Mouse (Mus musculus) heart, adult 8-10 months (tissue): Measurements from ENCODE around the gene Jdp2. TPM values are rescaled to one million over a fixed set of nuclear protein-coding genes. Genes with fewer than 3 reads are reported as not detected.

Experiments
- DNase-seq: peaks from one replicate; pipeline ENCODE4 v3.0.0; 2022; ENCODE audit warnings: low spot score
- total RNA-seq, 4 experiments: library from RNA; stranded (reverse); gene quantifications; 2 replicates each; pipeline ENCODE4 v1.2.4; 2022

Jdp2 gene
- total RNA-seq = 1 to 10 TPM; 6.5 to 9.2 (median 7.9) TPM

DNA sequence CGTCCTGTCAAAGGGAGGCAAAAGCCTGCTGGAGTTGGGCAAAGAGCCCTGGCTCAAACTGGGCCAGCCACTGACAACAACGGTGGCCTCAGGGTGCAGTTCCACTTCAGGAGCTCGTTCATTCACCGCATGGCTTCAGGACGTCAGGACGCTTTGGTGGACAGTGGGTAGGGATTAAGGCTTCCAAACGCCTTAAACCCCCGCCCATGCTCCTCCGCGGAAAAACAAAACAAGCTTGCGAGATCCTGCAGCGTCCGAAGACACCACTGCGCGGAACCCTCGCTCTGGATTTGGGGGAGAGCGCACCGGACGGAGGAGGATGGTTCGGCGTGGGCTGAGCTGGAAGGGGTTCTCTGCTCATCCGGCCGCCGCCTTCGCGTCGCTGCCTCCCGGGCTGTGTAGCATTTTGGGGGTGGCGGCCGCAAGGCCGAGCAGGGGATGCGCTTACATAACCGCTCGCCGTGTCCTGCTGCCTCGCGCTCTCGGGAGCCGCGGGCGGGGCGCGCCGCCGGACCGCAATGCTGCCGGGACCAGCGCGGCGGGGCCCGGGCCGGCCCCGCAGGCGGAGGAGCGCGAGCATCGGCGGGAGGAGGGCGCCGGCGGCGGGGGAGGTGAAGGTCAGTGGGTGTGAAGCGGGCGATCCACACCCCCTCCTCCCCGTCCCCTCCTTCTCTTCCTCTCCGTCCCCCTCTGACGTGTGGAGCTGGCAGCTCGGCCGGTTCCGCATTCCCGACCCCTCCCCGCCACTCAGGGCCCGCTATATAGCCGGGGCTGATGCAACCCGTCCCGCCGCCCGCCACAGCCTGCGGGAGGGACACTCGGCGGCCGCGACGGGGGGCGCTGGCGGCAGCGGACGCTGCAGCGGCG, at the start of gene Jdp2:
TSS of gene Jdp2 (plus strand) at position 417 of the 867 bp plus-strand sequence.
- DNase-seq = peak; percentile 94

DNA sequence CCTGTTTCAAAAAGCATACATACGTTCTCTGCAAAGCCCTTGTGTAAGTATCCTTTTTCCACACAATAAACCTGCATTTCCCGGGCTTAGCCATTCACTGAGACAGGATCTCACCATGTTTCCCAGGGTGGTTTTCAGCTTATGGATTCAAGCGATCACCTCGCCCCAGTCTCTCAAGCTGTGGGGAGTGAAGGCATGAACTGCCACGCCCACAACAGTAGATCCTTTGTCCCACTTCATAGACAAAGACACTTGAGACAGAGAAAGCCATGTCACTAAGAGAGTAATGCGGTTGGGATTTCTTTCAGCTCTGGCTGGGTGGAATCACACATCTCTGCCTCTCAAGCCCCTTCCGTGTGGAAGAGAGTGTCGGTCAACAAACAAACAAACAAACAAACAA, 49.2 kb upstream of the Jdp2 start:
- DNase-seq = no peak

DNA sequence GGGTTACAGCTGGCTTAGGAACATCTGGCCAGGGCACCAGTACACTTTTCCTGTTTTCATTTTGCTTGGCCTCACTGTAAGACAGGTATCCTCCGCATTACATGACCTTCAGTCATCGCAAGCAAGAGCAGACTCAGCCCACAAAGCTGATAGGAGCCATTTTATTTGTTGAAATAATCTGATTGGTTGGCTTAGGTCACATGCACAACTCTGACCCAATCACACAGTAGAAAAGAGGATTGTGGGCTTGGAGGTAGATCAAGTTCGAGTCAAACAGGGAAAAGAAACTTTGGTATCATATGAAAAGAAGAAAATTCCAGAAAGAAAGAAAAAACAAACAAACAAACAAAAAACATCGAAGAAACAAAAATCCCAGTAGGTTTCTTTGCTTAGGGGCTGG, 48.4 kb upstream of the Jdp2 start:
- no peak for DNase-seq

DNA sequence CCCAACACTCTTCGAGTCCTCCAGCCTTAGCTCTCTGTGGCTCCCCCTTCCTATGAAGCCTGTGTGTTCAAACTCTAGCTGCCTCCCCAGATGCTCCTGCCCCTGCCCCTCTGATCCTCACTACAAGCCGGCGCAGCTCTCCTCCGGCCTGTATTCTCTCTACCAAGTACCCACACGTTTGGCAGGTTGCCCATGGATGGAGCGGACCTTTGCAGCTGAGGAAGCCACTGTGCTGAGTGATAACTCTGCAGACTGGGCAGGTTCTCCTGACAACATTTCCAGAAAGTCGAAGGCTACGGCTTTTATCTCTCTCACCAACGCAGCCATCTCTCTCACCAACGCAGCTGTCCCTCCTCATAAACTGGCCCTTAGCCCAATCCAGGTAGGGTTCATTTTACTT, 39.5 kb upstream of the Jdp2 start:
- DNase-seq = no peak

DNA sequence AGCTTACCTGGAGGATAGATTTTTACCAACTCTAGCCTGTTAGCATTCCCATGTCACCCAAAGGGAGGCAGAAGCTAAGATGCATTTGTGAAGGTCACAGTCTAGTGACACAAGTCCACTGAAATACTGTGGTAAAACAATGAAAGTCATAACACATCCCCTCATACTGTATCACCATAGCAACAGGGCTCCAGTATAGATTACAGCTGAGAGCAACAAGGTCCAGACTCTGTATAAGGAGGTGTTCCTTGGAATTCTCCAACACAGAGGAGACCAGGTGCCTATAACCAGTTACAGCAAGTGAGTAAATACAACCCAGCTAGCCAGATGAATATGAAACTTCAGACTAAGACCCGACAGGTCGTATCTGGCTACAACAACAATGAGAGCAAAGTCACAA, 33.4 kb upstream of the Jdp2 start:
- DNase-seq = no peak

DNA sequence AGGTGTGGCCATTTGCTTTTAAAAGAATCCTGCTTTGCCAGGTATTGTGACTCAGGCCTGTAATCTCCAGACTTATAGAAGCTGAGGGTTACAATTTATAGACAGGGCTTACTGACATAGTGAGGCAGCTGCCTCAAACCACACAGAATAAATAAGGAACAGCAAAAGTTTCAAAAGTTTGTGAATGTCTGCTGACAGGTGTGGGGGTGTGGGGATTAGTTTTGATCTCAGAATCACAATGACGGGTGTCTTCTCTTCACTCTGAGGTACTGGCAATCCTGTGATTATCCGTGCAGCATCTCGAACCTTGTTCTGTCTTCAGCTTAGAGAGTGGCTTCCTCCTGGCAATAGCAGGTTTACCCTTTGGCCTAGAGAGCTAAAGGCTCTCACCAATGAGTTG, 30.5 kb upstream of the Jdp2 start:
- DNase-seq = no peak

DNA sequence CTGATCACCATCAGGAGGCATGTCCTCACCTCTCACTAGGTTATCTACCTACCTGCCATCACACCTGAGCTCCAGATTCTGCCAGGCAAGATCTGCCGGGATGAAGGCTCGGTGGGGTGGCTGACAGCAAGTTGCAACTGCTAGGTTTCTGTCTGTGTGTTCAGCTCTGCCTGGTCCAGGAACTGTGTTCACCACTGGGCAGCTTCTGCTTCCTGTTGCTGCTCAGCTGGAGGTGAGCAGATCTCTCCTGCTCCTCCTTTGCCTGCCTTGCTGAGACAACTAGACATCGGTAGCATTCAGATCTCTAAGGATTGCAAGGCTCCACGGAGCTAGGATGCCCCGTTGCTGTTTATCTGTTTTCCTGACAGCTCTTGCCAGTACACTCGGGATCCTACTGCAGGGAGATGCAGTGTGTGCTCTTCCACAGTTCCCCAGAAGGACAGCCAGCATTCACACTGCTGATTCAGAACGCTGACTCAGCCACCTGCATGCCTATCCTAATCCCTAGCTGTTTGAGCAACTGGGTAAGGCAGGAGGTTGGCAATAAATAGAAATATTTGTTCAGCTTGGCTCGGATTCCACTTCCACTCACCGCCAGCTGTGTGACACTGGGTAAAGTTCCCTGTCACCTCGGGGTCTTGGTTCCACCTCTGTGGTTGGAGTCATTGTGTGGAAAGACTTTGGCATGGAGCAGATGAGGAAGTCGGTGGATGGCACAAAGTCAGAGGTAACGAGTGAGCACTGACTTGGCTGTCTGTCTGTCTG, 29.3 kb upstream of the Jdp2 start:
- DNase-seq = no peak

DNA sequence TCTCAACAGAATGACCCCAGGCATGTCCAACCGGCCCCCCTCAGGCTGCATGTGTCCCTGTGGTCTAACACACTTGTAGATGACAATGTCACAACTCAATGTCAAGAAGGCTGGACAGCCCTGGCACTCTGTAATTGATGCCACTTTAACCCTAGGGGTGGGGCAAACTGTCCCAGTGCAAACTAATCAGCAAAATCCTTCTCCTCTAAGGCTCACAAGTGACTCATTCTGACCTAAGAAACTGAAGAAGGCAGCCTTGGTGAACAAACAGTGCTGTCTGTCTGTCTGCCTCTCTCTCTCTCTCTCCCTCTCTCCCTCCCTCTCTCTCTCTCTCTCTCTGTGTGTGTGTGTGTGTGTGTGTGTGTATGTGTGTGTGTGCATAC, 28.7 kb upstream of the Jdp2 start:
- no peak for DNase-seq

DNA sequence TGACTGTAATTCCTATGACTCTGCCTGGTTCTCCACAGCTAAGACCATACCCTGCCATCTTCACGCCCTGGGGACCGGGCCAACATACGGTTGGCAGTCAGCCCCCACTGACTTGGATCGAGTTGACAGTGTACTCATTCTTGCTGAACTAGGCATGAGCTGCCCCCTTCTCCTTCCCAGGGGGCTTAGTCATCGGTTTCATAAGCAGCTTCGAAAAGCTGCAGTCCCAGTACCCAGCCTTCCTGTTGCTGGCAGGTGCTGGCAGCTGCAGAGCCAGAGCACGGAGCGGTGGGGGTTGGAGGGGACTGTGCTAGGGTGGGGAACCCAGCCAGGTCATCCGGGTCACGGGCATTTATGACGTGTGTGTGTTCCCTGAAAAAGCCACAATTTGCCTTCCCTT, 27.5 kb upstream of the Jdp2 start:
- peak; percentile 28 for DNase-seq

DNA sequence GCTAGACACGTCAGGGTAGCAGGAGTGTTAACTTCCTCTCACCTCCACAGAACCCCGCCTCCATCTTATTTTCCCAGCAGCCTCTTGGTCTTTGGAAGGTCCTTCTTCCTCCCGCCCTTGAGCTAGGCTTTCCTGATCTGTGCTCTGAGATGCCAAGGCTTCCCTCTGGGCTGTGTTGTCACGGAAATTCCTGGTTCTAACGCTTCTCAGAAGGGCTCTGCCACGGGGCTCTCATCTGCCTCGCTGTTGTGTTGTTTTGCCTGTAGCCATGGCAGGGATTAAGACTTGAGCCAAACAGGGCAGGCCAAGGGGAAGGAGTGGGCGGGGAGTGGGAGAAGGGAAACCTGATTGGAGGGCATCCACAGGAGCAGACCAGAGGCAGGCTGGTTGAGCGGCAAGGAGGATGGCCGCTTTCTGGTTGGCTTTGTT, 26.8 kb upstream of the Jdp2 start:
- peak; percentile 80 for DNase-seq

DNA sequence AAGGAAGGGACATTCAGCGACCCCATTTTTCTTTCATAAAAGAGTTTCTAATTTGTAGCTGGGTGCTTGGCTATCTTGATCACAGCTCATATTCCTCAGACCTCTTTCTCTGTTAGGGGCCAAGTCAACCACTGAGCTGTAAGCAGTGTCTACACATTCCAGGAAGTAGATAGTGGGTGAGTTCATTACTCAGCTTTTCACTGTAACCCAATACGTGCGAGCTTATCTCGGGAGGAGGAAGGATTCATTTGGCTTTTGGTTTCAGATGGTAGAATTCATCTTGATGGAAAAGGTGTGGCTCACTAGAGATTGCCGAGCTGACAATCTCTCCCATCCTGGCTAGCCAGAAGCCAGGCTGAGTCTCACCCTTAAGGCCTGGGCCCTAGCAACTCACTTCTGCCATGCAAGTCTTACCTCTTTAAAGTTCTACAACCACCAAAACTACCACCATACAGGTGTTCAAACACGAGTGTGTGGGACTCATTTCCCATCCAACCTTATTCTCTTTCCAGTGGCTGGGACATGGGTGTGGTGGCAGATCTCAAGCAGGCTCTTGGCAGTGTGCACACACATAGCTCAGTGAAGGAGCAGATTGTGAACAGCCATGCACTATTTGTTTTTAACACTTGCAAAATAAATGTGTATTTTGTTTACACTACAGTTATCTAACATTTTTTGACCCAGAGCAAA, 23.9 kb upstream of the Jdp2 start:
- no peak for DNase-seq

DNA sequence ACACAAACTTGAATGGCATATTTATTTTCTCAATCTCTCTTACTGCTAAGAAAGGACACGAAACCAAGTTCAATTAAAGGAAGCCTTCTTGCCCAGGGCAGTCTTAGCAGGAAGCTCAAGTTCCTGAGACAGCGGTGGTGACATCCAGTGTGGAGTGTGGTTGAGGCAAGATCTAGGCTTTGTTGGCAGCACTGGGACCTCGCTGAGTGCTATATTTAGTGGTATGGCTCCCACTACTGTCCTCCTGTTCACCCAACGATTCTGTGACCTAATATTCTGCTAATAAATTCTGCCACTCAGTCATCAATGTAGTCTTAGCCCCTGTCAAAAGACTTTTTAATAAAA, 23.4 kb upstream of the Jdp2 start:
- DNase-seq = no peak

DNA sequence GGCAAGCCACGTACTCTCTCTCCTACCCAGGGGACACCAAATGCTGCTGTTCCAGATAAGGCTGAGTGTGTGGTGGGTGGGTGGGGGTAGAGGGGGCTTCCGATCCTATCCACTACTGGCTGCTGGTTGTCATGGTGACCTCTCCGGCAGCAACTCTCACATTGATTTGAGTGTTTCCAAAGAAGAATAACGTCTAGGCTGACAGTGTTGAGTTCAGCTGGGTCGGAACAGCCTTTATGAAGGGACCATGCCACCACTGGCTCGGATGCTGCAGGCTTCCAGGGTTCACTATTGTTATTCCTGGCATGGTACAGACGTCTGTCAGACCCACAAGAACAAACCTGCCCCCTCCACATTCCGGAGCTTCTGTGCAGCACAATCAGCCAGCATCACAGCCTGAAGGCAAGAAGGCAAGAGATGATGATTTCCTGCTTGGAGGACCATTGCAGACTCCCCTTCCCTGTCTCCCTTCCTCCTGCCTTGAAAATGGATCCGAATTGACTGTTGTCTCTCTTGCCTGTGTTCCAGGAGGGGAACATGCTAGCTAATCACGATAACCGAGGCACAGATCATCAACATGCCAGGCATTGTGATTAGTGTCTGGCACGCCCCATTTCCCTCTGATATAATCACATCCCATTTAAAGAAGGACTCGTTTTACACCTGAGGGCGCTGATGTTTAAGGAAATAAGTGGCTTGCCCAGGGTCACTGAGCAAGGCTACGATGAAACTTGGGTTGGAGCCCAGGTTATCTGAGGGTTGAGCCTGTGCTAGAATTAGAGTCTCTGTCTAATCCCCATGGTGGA, 17.4 kb upstream of the Jdp2 start:
- DNase-seq = no peak

DNA sequence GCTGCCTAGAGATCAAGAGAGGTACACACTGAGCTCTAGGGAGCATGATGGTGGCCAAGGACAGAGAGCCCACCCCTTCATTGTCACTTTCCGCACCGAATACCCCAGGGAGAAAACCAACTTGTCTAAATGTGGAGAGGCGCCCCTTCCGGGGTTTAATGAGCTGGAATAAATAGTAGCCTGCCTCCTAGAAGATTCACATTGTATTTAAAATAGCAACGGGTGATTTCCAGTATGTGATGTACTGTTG, 16.8 kb upstream of the Jdp2 start:
- DNase-seq = no peak

DNA sequence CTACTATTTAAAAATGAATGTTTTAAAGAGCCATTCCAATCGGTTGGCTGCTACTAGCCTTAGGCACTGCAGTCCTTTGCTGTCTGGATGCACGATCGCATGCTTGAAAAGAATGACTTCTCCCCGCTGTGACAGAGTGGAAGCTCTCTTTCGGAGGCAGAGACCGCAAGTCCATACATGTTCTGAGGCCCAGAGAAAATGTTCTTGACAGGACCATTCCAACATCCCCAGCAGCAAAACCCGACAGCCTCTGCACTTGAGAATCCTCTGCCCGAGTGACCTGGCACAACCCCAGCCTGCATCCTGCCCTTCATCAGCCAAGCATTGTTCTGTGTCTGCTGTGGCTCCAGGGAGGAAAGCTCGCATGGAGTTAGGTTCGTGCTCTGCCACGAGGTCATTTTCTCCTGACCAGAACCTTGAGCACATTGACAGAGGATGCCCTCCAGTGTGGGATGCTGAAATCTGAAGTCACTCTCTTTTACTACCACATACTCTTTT, 13.0 kb upstream of the Jdp2 start:
- no peak for DNase-seq

DNA sequence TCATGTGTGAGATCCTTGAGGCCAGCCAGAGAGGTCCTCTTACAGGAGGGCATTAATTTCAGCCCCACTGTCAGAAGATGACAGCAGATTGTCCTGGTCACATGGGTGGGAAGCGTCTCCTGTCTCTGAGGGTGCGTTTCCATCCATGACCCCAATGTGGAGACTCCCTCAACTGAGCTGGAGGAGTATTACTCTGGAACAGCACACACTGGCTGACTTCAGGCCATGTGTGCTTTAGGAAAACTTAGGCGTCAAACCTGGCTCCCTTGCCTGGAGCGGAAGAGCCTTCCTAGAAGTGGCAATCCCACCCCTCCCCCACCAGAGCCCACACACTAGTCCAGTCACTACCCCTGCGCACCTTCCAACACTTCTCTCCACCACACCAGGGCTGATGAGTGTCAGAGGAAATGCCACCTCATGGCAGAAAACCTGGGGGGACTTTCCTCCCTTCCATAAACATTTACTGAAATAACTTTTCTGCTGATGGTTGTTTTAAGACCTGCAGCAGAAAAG, 8.9 kb upstream of the Jdp2 start:
- no peak for DNase-seq

DNA sequence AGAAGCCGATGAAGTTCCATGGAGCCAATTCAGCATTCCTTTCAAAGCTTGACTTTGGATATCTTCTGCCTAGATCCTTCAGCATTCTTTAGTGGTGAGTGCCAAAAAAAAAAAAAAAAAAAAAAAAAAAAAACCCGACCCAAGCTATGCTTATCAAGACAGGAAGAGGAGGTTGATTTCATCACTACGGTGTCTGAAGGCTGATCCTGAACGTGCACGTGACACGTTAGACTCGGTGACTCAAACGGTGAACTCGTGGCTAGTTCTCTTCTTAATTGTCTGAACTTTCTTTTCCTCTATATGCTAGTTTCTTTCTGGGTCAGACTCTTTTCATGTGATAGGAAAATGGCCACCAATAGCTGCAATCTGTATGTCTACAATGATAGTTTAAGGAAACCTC, 5.9 kb upstream of the Jdp2 start:
- no peak for DNase-seq

DNA sequence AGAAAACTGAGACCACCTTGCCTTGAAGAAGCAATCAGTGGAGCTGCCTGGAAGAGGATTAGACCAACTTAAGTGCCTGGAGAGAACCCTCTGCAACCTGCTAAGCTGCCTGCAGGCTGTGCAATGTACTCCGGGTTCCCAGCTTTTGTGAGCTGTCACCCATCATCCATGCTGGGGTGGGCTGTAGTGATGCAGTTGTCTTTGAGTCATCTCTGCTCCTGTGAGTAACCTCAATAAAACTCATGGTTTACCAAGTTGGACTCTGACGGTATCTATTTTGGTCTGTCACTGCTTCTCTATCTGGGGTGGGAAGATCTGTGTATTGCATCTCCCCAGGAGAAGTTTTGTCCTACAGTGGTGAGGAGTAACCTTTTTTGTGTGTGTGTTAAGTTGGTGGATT, 4.4 kb upstream of the Jdp2 start:
- no peak for DNase-seq

DNA sequence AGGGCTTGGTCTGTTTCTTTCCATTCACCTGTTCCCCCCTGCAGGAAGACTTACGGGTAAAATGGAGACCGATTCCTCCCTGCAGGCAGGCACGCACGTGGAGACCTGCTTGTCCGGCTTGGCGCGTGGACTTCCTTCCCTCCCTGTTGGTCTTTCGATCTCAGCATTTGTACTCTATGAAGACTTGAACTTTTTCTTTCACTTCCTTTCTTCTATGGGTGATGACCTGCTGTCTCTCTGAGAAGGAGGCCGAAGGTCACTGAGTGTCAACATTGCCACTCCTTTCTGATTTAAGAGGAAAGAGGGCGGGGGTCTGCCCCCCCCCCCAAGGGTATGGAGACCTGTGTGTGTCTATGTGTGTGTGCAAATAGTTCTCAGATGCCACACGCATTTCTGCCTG, 774 bp upstream of the Jdp2 start:
- DNase-seq = no peak

DNA sequence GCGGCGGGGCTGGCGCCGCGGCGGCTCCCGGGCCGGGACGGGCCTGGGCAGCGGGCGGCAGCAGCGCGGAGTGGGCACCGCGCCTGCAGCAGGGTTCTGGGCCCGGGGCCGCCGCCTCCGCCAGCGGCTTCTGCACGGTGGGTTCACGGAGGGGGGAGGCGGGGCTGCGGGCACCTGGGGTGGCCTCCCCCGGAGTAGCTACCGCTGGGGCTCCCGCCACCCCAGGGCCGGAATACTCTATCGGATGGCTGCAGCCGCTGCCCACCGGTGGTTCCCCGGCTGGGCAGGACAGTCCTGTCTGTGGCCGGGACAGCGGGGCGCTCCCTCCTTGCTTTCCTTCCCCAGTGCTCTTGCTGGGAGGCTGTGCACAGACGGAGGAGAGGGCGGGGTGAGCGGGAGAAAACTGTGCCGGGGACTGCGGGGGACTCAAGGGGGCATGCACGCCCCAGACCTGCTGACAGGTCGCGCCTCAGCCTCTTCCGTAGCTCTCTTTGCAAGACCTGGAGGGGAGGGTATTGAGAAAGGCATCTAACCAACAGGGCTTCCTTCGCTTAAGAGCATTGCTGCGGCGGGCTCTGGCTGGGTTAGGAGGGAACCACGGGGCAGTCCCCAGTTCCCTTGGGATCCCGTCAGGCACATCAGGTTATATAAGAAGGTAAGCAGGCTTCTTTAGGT, 788 bp downstream of the Jdp2 start:
- no peak for DNase-seq

DNA sequence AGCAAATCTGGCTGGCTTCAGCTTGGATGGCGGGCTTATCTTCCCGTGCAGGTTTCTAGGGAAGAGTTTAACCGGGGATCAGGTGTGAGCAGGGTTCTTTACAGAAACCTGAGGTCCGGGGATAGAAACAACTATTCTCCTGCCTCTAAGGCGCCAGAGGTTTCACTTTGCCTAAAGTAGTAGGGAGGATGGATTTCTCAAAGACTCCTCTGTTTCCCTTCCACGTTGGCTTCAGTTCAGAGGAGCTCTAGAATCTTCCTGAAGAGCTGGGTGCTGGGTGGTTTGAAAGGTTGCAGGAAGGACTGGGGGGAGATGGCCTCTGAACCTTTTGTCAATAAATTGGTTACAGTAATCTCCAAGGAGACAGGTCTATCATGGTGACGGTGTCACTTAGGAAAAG, 1.8 kb downstream of the Jdp2 start:
- no peak for DNase-seq
